Mouse (Mus musculus) ovary, adult 10 weeks (tissue): ENCODE results near the gene Gm10638. TPM values are rescaled to one million over a fixed set of nuclear protein-coding genes. Genes with fewer than 3 reads are reported as not detected.

ENCODE experiments used
- polyA plus RNA-seq: library from polyadenylated mRNA; stranded (reverse); fragments of 350-450 nt; fragmentation: Illumina TruSeq; extraction: RNeasy Lipid Tissue Mini Kit (QIAGEN cat#74804); gene quantifications from one replicate; pipeline ENCODE4 v1.2.3, GENCODE M21; 2014

Gm10638 gene
- polyA plus RNA-seq = not detected

DNA sequence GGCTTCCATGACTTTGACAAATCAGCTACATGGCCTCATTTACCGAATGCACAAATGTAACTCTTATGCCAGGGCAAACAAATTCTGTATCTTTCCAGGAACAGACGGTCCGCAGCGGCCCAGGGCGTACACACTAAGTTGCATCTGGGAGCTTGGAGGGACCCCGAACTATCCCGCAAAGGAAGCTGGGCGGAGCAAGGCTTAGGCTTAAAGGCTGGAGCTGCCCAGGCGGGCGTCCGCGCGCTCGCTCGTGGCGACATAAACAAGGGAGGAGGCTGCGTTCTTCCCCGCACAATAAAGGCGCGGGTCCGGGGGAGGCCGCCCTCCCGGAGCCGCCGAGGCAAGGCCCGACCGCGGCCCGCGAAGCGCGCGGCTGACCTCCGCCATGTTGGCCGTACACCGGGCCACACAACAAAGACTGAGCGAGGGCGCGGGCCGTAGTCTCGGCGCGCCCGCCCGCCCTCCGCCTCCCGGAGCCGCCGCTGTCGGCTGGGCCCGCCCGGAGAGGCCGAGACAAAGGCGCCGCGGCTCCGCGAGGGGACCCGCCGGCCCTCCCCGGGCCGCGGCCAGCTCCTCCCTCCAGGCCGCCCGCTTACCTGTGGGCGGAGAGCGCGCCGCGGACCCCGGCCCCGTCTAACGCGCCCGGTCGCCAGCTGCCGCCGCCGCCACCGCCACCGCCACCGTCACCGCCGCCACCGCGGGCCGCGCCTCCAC lies at the start of gene Gm10638, which contains the start of gene Siah1a:
Gene Gm10638, plus strand, starts transcription at position 479 of the 714 bp plus-strand sequence.
Gene Siah1a, minus strand, starts transcription at position 714 of the 714 bp plus-strand sequence.

Other genes starting within 250 kb of the Gm10638 start
- gene Abcc12, start 165.0 kb upstream of the Gm10638 start, polyA plus RNA-seq = not detected
- gene Lonp2, start 121.7 kb upstream of the Gm10638 start, polyA plus RNA-seq = 59.6 TPM
- gene Siah1a, start 235 bp downstream of the Gm10638 start, polyA plus RNA-seq = 60.1 TPM
- 32.5 TPM for gene N4bp1, start 139.6 kb downstream of the Gm10638 start, polyA plus RNA-seq